Mouse (Mus musculus) bone marrow macrophage, adult 2 months (primary cell): ENCODE data around the gene Lrrc3c.
"Not testable (repeated sequence)": the region's sequence is repeated elsewhere in the genome, so short reads cannot be mapped to it uniquely, and the experiment has no call there.

Experiments used
- CTCF ChIP-seq: IDR thresholded peaks from 2 replicates; pipeline ENCODE4 v1.5.1; 2012; ENCODE audit warnings: low read depth, mild to moderate bottlenecking, low read length, moderate library complexity
- POLR2A ChIP-seq: IDR thresholded peaks from 2 replicates; pipeline ENCODE4 v1.6.1; 2012; ENCODE audit warnings: mild to moderate bottlenecking, low read depth, low read length, borderline replicate concordance

GRCm38 (mm10) chr11:98624381-98624780, 26.3 kb downstream of the Lrrc3c start:
- not testable (repeated sequence) for TF ChIP-seq POLR2A, CTCF
